Mouse (Mus musculus) CH12.LX (cell line): ENCODE data around the gene Prkacb. TPM values are rescaled to one million over a fixed set of nuclear protein-coding genes. Genes with fewer than 3 reads are reported as not detected.

Source experiments
- DNase-seq: peaks from one replicate; pipeline ENCODE4 v3.0.0-alpha.2; 2013; ENCODE audit errors: extremely low read depth
- H3K27ac ChIP-seq: 2 replicates; pipeline ENCODE4 v1.5.1; 2012; ENCODE audit warnings: low read depth, mild to moderate bottlenecking, control low read depth, moderate library complexity; ENCODE audit not compliant: insufficient read depth
- H3K27me3 ChIP-seq: replicated peaks from 2 replicates; pipeline ENCODE3; 2012; ENCODE audit warnings: inconsistent platforms
- H3K36me3 ChIP-seq, 2 experiments: replicated peaks in 1 of 2; 2 replicates each; pipeline versions ENCODE3 to v1.6.1; 2012; ENCODE audit warnings: inconsistent platforms in 1 of 2, low read length in 1 of 2, mild to moderate bottlenecking in 1 of 2, mixed read lengths in 1 of 2, moderate library complexity in 1 of 2; ENCODE audit not compliant: control insufficient read depth in 1 of 2, insufficient read depth in 1 of 2
- H3K4me1 ChIP-seq, 2 experiments: 2 replicates each; pipeline ENCODE4 v1.6.1; 2012; ENCODE audit warnings: inconsistent platforms in 1 of 2, moderate library complexity in 1 of 2; ENCODE audit not compliant: insufficient read depth in 2 of 2, control insufficient read depth in 1 of 2
- H3K4me2 ChIP-seq: 2 replicates; pipeline ENCODE4 v1.6.1; 2012; ENCODE audit warnings: low read depth, mild to moderate bottlenecking, control low read depth; ENCODE audit not compliant: poor library complexity, insufficient read depth, severe bottlenecking
- H3K4me3 ChIP-seq, 3 experiments: fragments of 150-350 bp in 1 of 3; sonication (generic) in 1 of 3; replicated peaks in 1 of 3; 2 replicates each; pipeline versions ENCODE3 to v1.5.1; 2011 to 2012; ENCODE audit warnings: low read depth in 2 of 3, low read length in 2 of 3, mild to moderate bottlenecking in 2 of 3, moderate library complexity in 2 of 3, control low read depth in 1 of 3, improper control_type of control experiment in 1 of 3, inconsistent platforms in 1 of 3, mixed read lengths in 1 of 3; ENCODE audit not compliant: poor library complexity in 1 of 3
- H3K79me2 ChIP-seq: replicated peaks from 2 replicates; pipeline ENCODE4 v1.6.1; 2012; ENCODE audit warnings: mild to moderate bottlenecking, moderate library complexity; ENCODE audit not compliant: control insufficient read depth, poor library complexity, insufficient read depth, severe bottlenecking; ENCODE audit errors: extremely low read depth
- H3K9ac ChIP-seq: 2 replicates; pipeline ENCODE4 v1.6.1; 2012; ENCODE audit warnings: low read depth, mild to moderate bottlenecking, control low read depth, moderate library complexity; ENCODE audit not compliant: insufficient read depth
- H3K9me3 ChIP-seq: replicated peaks from 2 replicates; pipeline ENCODE3; 2012; ENCODE audit warnings: low read length, inconsistent platforms, mixed read lengths
- BHLHE40 ChIP-seq: IDR thresholded peaks from 2 replicates; pipeline ENCODE4 v1.6.1; 2011; ENCODE audit warnings: mild to moderate bottlenecking, low read depth, low read length, improper control_type of control experiment
- CHD2 ChIP-seq: IDR thresholded peaks from 2 replicates; pipeline ENCODE4 v1.6.1; 2011; ENCODE audit warnings: low read length, improper control_type of control experiment
- E2F4 ChIP-seq: IDR thresholded peaks from 2 replicates; pipeline ENCODE4 v1.6.1; 2011; ENCODE audit warnings: low read depth, low read length, improper control_type of control experiment; ENCODE audit not compliant: insufficient replicate concordance
- ETS1 ChIP-seq: conservative IDR thresholded peaks from 2 replicates; pipeline ENCODE4 v1.6.1; 2012; ENCODE audit warnings: low read depth, mild to moderate bottlenecking, inconsistent platforms, low read length, improper control_type of control experiment, moderate library complexity
- JUN ChIP-seq: IDR thresholded peaks from 2 replicates; pipeline ENCODE4 v1.6.1; 2011; ENCODE audit warnings: low read depth, mild to moderate bottlenecking, low read length, improper control_type of control experiment, moderate library complexity; ENCODE audit not compliant: insufficient read depth
- JUND ChIP-seq: conservative IDR thresholded peaks from 2 replicates; pipeline ENCODE4 v1.6.1; 2011; ENCODE audit warnings: low read depth, low read length, improper control_type of control experiment
- MAFK ChIP-seq: IDR thresholded peaks from 2 replicates; pipeline ENCODE4 v1.6.1; 2011; ENCODE audit warnings: low read length, improper control_type of control experiment; ENCODE audit not compliant: insufficient replicate concordance
- MAX ChIP-seq: IDR thresholded peaks from 2 replicates; pipeline ENCODE4 v1.6.1; 2011; ENCODE audit warnings: low read length, improper control_type of control experiment
- MEF2A ChIP-seq: IDR thresholded peaks from 2 replicates; pipeline ENCODE4 v1.6.1; 2014; ENCODE audit warnings: low read depth, mild to moderate bottlenecking, inconsistent platforms, low read length, improper control_type of control experiment, borderline replicate concordance
- MXI1 ChIP-seq: IDR thresholded peaks from 2 replicates; pipeline ENCODE4 v1.6.1; 2011; ENCODE audit warnings: mild to moderate bottlenecking, low read depth, low read length, improper control_type of control experiment
- MYC ChIP-seq: IDR thresholded peaks from 2 replicates; pipeline ENCODE4 v1.6.1; 2011; ENCODE audit warnings: low read depth, mild to moderate bottlenecking, improper control_type of control experiment, low read length
- NELFE ChIP-seq: IDR thresholded peaks from 2 replicates; pipeline ENCODE4 v1.6.1; 2011; ENCODE audit warnings: low read depth, low read length, improper control_type of control experiment
- PAX5 ChIP-seq: IDR thresholded peaks from 2 replicates; pipeline ENCODE4 v1.6.1; 2012; ENCODE audit warnings: low read length, inconsistent platforms, mixed read lengths
- POLR2A ChIP-seq: IDR thresholded peaks from 2 replicates; pipeline ENCODE4 v1.6.1; 2011; ENCODE audit warnings: low read depth, mild to moderate bottlenecking, improper control_type of control experiment, low read length
- POLR2AphosphoS2 ChIP-seq: IDR thresholded peaks from 2 replicates; pipeline ENCODE4 v1.6.1; 2011; ENCODE audit warnings: low read depth, low read length, improper control_type of control experiment
- RAD21 ChIP-seq: IDR thresholded peaks from 2 replicates; pipeline ENCODE4 v1.6.1; 2011; ENCODE audit warnings: low read depth, mild to moderate bottlenecking, low read length, improper control_type of control experiment, moderate library complexity
- RCOR1 ChIP-seq: conservative IDR thresholded peaks from 2 replicates; pipeline ENCODE4 v1.6.1; 2012; ENCODE audit warnings: low read depth, mild to moderate bottlenecking, inconsistent platforms, low read length, improper control_type of control experiment
- SIN3A ChIP-seq: IDR thresholded peaks from 2 replicates; pipeline ENCODE4 v1.6.1; 2012; ENCODE audit warnings: low read length, improper control_type of control experiment, inconsistent platforms
- TBP ChIP-seq: conservative IDR thresholded peaks from 2 replicates; pipeline ENCODE4 v1.6.1; 2011; ENCODE audit warnings: low read depth, low read length, improper control_type of control experiment
- TCF12 ChIP-seq: IDR thresholded peaks from 2 replicates; pipeline ENCODE4 v1.6.1; 2014; ENCODE audit warnings: low read depth, mild to moderate bottlenecking, inconsistent platforms, low read length, improper control_type of control experiment
- UBTF ChIP-seq: IDR thresholded peaks from 2 replicates; pipeline ENCODE4 v1.6.1; 2012; ENCODE audit warnings: low read depth, mild to moderate bottlenecking, inconsistent platforms, low read length, improper control_type of control experiment, moderate library complexity
- USF1 ChIP-seq: IDR thresholded peaks from 2 replicates; pipeline ENCODE4 v1.6.1; 2014; ENCODE audit warnings: low read depth, mild to moderate bottlenecking, inconsistent platforms, low read length, improper control_type of control experiment
- ZC3H11A ChIP-seq: IDR thresholded peaks from 2 replicates; pipeline ENCODE4 v1.6.1; 2012; ENCODE audit warnings: low read depth, mild to moderate bottlenecking, inconsistent platforms, low read length, improper control_type of control experiment
- ZKSCAN1 ChIP-seq: IDR thresholded peaks from 2 replicates; pipeline ENCODE4 v1.6.1; 2012; ENCODE audit warnings: low read depth, inconsistent platforms, low read length, improper control_type of control experiment, borderline replicate concordance
- ZNF384 ChIP-seq: IDR thresholded peaks from 2 replicates; pipeline ENCODE4 v1.6.1; 2012; ENCODE audit warnings: low read depth, low read length, improper control_type of control experiment, inconsistent platforms
- dilution Hi-C: fragments of 300-500 bp; cut with MboI; formaldehyde crosslinking; loops from 2 replicates; pipeline ENCODE4 v1.14.3; 2020; ENCODE audit warnings: low sequenced_read_pairs; ENCODE audit not compliant: extremely low pct_unique_long_range_greater_than_20kb, extremely low pct_ligation_motif_present
- in situ Hi-C: fragments of 300-500 bp; cut with MboI; formaldehyde crosslinking; loops from 3 replicates; pipeline ENCODE4 v1.14.3; 2019; ENCODE audit warnings: low sequenced_read_pairs, low pct_ligation_motif_present, low pct_unique_long_range_greater_than_20kb, mixed read lengths
- polyA plus RNA-seq: library from polyadenylated mRNA; unstranded; fragments of >175 nt; gene quantifications from 2 replicates; pipeline ENCODE4 v1.2.1, GENCODE M21; 2012; ENCODE audit warnings: low read depth; ENCODE audit not compliant: insufficient read length
- total RNA-seq, 2 experiments: library from RNA; depleted of rRNA; stranded (reverse); fragments of 300-350 nt in 1 of 2; fragments of >200 nt in 1 of 2; gene quantifications; 2 replicates each; pipeline ENCODE4 v1.2.3; 2012 to 2014

Prkacb gene
- total and polyA plus RNA-seq, 3 experiments = 33.1 to 65.1 (median 62.1) TPM

- peaks cover 0 to 8% of the 10 kb centered on the region in 2 experiments for H3K36me3 ChIP-seq
- H3K79me2 ChIP-seq = no peaks in the 10 kb centered on the region; the same call in 1 of the 2 replicates
- H3K9me3 ChIP-seq = no peaks in the 10 kb centered on the region
- H3K27me3 ChIP-seq = no peaks in the 10 kb centered on the region
- peaks cover 4 to 39% of the 10 kb centered on the region in 2 experiments; a peak in 2 of 4 replicates for H3K4me1 ChIP-seq
- H3K4me2 ChIP-seq = no peak overlapping the region
- in situ Hi-C loops = loop anchor here (5.0 kb wide), 1 partner anchor 211 kb away; no protein-coding TSS in a partner anchor
- TF ChIP-seq RCOR1 (no peak), POLR2AphosphoS2 (no peak), CHD2 (no peak)
- H3K27ac ChIP-seq = no peak overlapping the region
- DNase-seq = no peak
- H3K4me3 ChIP-seq = no peak overlapping the region
- no peak overlapping the region for H3K9ac ChIP-seq
- dilution Hi-C loops = no loop called here
These were observed 34.3 kb downstream of the Prkacb start for GRCm38 (mm10) chr3:146778451-146778850.

- no peaks in the 10 kb centered on the region for H3K9me3 ChIP-seq
- H3K27ac ChIP-seq = no peak overlapping the region
- TF ChIP-seq MEF2A = no peak
- TF ChIP-seq MAX = no peak
- TF ChIP-seq POLR2A = no peak
- no peak for TF ChIP-seq MXI1
- no peak for TF ChIP-seq BHLHE40
- no peak for TF ChIP-seq PAX5
- no peak for TF ChIP-seq ZKSCAN1
- TF ChIP-seq JUND = no peak
- no peak for TF ChIP-seq JUN
- no peak for TF ChIP-seq RCOR1
- H3K27me3 ChIP-seq = no peaks in the 10 kb centered on the region
- no peak overlapping the region for H3K4me3 ChIP-seq
- H3K4me1 ChIP-seq = peaks cover 4 to 29% of the 10 kb centered on the region in 2 experiments; a peak in 2 of 4 replicates
- H3K36me3 ChIP-seq = peaks cover 0 to 14% of the 10 kb centered on the region in 2 experiments
- H3K79me2 ChIP-seq = no peaks in the 10 kb centered on the region; the same call in 1 of the 2 replicates
- dilution Hi-C loops (no loop called here), in situ Hi-C loops (loop anchor here (5.0 kb wide), 1 partner anchor 209 kb away; no protein-coding TSS in a partner anchor)
- no peak overlapping the region for H3K9ac ChIP-seq
- DNase-seq = no peak
- no peak overlapping the region for H3K4me2 ChIP-seq
These were observed 36.1 kb downstream of the Prkacb start for GRCm38 (mm10) chr3:146776711-146777110.

GRCm38 (mm10) chr3:146770853-146771252, 41.9 kb downstream of the Prkacb start:
- H3K79me2 ChIP-seq = no peaks in the 10 kb centered on the region; the same call in 1 of the 2 replicates
- no peak overlapping the region for H3K4me3 ChIP-seq
- H3K4me2 ChIP-seq = no peak overlapping the region
- no peaks in the 10 kb centered on the region for H3K9me3 ChIP-seq
- DNase-seq = no peak
- H3K9ac ChIP-seq = no peak overlapping the region
- in situ Hi-C loops = no loop called here
- peaks cover 6 to 36% of the 10 kb centered on the region in 2 experiments for H3K36me3 ChIP-seq
- H3K4me1 ChIP-seq = peaks cover 3 to 12% of the 10 kb centered on the region in 2 experiments; a peak in 3 of 4 replicates
- no peaks in the 10 kb centered on the region for H3K27me3 ChIP-seq
- TF ChIP-seq TBP (no peak), MYC (no peak), BHLHE40 (no peak), SIN3A (no peak), MXI1 (no peak), E2F4 (no peak), POLR2AphosphoS2 (no peak), TCF12 (no peak), ETS1 (no peak), USF1 (no peak), ZNF384 (no peak), MAFK (no peak), RCOR1 (no peak), NELFE (no peak), ZKSCAN1 (no peak), UBTF (no peak), ZC3H11A (no peak), MEF2A (no peak), RAD21 (no peak)
- TF ChIP-seq, all 38 proteins: peak for 0
- no peak overlapping the region for H3K27ac ChIP-seq
- dilution Hi-C loops = no loop called here
